Mouse (Mus musculus) erythroblast, adult 5-6 weeks (primary cell): ENCODE data around the gene Abcb10. TPM values are rescaled to one million over a fixed set of nuclear protein-coding genes. Genes with fewer than 3 reads are reported as not detected.
"Not testable (repeated sequence)": the region's sequence is repeated elsewhere in the genome, so short reads cannot be mapped to it uniquely, and the experiment has no call there.

Experiments used
- ATAC-seq: replicated peaks from 2 replicates; pipeline ENCODE4 v1.8.0; 2016; ENCODE audit warnings: moderate number of reproducible peaks, mild to moderate bottlenecking, moderate TSS enrichment, inconsistent platforms; ENCODE audit not compliant: poor library complexity, low FRiP score, severe bottlenecking
- total RNA-seq, 2 experiments: library from RNA; stranded (forward) in 1 of 2; stranded (reverse) in 1 of 2; fragments of 150-400 nt in 1 of 2; fragments of 200-764, 138-1000 nt in 1 of 2; gene quantifications; 2 replicates each; pipeline versions ENCODE4 v1.2.3 to v1.2.4; 2015 to 2017; ENCODE audit warnings: low replicate concordance in 2 of 2

Gene Abcb10
- total RNA-seq, 2 experiments from 2014 or later, result 323 to 448 TPM

GRCm38 (mm10) chr8:123988605-123989038, 5.7 kb upstream of the Abcb10 start:
- ATAC-seq, result peak; percentile 85

GRCm38 (mm10) chr8:123982291-123982793, 580 bp downstream of the Abcb10 start:
- ATAC-seq, result no peak

- no peak for ATAC-seq
Measured at GRCm38 (mm10) chr8:123981674-123982073, 1.2 kb downstream of the Abcb10 start.

DNA sequence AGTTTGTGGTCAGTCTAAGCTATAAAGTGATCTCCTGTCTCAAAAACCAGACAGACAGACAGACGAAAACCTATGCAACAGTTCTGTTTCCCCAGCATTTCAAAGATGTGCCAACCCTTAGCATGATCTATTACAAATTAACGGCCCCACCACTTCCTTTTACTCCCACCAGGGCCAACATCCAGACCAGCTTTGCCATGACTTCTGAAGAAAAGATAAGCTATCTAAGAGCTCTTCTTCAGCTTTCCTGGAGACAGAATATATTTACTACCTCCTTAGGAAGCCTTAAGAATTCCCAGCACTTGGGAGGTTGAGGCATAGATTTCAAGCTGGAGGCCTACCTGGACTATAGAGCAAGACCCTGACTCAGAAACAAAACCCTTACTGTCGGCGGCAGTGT, 2.7 kb downstream of the Abcb10 start:
- ATAC-seq, result no peak

DNA sequence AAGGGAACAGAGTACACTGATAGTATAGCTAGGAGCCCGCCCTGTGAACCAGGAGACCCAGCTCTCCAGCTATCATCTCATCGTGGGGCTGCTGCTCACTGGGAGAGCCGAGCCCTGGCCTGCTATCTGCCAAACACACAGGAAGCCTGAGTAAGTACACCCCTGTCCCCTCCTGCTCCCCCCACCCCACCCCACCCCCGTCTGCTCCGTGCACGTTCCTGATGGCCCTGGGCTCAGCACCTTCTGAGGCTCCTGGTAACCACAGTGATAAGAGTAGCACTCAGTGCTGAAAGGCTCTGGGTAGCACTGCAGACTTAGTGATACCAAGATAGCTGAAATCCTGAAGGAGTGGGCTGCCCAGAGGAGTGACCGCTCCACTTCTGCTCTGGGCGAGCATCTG, 4.0 kb downstream of the Abcb10 start:
- peak; percentile 65 for ATAC-seq

DNA sequence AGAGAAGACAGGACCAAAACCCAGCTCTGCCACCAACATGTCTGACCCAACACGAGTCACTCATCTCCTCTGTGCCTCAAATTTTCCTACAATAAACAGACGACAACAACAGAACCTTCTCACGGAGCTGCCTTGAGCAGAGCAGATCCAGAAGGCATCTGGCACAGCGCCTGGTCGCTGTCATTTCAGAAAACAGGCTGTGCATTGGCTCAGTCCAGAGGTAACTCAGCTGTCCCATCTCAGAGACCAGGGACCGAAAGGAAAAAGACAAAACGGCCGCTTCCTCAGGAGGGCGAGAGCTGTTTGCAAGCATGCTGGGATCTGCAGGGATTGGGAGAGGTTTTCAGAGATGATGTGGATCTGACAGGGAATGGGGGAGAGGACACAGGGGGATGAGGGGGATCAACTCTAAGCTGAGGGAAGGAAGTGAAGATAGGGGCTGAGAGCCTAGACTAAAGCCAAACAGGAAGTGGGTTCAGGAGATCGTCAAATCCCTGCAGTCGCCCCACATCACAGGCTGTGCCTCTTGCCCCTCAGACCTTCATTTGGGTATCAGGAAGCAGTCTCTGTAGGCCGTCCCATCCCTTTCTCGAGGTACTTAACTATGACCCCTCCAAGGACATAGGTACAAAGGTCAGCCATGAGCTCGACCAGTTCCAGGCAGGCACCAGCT, 4.6 kb downstream of the Abcb10 start:
- ATAC-seq, result no peak

DNA sequence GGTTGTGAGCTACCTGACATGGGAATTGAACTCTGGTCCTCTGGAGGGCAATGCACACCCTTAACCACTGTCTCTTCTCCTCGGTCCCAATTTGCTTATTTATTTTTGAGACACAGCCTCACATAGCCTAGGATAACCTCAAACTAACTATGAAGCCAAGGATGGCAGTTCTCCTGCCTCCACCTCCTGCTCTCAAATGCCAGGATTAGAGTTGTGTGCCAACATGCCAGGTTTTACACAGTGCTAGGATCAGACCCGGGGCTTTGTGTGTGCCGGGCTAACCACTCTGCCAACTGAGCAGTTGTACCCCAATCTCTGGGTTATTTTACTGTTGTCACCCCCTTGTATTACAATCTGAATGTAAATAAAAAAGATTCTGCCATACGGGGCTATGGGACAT, 5.4 kb downstream of the Abcb10 start:
- no peak for ATAC-seq

GRCm38 (mm10) chr8:123973495-123973894, 9.4 kb downstream of the Abcb10 start:
- ATAC-seq, result no peak

GRCm38 (mm10) chr8:123966896-123967295, 16.0 kb downstream of the Abcb10 start:
- ATAC-seq, result no peak

DNA sequence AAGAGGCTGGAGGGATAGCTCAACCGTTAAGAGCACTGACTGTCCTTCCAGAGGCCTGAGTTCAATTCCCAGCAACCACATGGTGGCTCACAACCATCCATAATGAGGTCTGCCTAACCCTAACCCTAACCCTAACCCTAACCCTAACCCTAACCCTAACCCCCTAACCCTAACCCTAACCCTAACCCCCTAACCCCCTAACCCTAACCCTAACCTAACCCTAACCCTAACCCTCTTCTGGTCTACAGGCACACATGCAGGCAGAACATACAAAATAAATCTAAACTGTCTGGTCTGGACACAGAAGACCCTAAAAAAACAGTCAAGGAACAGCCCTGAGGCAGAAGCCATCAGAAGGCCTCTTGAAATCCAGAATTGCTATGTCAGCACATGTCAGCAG, 21.6 kb downstream of the Abcb10 start:
- ATAC-seq, result no peak

DNA sequence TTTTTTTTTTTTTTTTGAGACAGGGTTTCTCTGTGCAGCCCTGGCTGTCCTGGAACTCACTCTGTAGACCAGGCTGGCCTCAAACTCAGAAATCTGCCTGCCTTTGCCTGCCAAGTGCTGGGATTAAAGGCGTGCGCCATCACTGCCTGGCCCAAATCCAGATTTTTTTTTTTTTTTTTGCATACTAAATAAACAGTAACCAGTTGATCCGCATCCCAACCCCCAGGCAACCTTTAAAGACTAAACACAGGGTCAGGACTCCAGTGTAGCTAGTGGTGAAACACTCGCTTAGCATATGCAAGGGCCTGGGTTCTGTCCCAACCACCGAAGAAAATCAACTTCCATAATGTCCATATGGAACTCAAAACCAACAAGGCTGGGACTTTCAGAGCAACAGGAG, 22.4 kb downstream of the Abcb10 start:
- not testable (repeated sequence) for ATAC-seq

DNA sequence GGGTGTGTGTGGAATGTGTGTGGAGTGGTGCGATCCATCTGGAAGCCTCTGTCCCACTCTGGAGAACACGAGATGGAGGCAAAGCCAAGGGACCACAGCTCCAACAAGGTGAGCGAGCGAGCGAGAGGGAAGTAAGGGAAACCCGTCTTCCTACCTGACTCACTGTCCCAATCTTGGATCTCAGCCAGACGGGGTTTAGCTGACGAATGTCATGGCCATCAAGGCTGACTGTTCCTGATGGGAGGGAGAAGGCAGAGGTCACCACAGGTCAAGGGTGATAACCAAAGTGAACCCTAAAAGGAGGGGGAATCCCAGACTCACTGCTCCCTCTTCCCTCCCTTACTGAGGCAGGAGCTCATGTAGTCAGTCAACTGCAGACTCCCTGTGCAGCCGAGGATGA, 22.9 kb downstream of the Abcb10 start:
- ATAC-seq, result no peak

- no peak for ATAC-seq
Measured at GRCm38 (mm10) chr8:123959473-123959872, 23.4 kb downstream of the Abcb10 start.

DNA sequence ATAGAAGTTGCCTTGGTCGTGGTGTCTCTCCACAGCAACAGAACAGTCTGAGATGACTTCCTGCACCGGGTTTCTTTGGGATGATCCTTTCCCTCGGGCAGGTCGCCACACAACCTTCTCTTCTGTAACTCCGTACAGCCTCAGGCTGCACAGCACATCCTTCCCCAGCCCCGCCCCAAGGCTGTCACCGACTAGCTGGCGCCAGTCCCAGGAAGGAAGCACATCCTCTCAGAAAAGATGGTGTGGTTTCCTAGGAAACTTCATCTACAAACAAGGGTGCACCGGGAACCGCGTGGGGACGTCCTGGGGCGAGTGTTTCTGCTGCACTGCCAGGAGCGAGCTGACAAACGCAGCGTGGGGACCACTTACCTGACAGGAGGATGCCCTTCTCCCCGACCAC, 24.8 kb downstream of the Abcb10 start:
- ATAC-seq, result no peak

GRCm38 (mm10) chr8:123954246-123954645, 28.7 kb downstream of the Abcb10 start:
- no peak for ATAC-seq

GRCm38 (mm10) chr8:123953686-123954085, 29.2 kb downstream of the Abcb10 start:
- no peak for ATAC-seq

- ATAC-seq, result peak; percentile 60
Measured at GRCm38 (mm10) chr8:123950077-123950802, 32.7 kb downstream of the Abcb10 start.

DNA sequence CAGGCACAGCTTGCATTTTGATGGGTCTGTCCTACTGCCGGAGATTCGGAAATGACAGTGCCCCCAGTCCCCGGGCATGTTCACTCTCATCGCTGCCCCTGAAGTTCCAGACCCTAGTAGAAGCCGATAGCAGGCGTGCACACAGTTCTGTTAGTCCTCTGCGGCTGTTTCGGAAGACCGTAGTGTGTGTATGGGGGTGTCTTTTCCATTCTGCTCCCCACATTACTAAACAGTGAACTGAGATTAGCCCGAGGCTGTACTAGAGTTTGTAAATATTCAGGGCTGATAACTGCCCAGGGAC, 33.3 kb downstream of the Abcb10 start:
- ATAC-seq, result peak; percentile 38

DNA sequence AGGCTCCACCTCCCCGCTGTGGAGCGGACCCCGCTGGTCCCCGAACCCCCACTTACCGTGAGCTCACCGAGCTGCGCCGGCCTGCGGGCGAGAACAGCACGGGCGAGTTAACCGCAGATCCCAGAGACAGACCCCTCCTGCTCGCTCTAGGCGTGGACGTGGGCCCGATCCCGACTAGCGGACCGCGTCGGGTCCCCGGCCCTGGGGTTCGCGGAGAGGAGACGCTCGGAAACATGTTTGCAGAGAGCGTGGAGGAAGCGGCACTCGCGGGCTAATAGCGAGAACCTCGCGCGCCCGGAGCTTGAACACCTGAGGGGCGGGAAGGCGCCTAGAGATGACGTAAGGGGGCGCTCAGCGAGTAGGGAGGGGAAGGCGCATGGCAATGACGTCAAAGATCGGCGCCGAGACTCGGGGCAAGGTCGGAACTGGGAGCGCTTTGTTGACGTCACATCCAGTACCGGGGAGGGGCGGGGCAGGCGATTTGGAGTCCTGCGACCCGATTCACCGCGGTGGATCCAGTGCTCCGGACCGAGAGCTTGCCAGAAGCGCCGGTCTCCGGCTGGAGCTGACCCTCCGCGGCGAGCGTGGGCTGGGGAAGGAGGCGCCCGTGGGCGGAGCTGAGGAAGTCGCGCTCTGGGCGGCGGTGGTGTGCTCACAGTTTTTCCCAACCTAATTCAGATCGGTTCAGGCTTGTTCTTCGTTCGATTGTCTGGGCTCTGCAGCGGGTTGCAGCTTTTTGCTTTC, 33.8 kb downstream of the Abcb10 start, which contains the start of gene Nup133:
TSS of gene Nup133 (minus strand) at position 324 of the 744 bp plus-strand sequence.
- ATAC-seq, result peak; percentile 73

DNA sequence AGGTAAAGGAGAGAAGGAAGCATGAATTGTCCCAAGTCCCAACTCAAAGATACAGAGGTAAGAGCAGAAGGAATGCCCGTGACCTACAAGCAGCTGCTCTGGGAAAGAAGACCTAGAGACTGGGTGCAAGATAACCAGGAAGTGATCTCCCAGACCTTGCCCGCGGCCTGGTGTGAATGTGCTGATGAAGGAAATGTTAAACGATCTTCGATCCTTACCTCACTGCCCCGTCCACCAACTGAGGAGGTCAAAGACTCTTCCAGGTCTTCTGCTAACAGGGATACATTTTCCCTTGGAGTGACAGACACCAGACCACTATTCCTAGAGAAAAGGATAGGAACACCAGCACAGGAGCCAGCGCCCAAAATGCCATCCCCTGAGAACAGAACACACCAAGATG, 53.9 kb downstream of the Abcb10 start:
- ATAC-seq, result no peak

DNA sequence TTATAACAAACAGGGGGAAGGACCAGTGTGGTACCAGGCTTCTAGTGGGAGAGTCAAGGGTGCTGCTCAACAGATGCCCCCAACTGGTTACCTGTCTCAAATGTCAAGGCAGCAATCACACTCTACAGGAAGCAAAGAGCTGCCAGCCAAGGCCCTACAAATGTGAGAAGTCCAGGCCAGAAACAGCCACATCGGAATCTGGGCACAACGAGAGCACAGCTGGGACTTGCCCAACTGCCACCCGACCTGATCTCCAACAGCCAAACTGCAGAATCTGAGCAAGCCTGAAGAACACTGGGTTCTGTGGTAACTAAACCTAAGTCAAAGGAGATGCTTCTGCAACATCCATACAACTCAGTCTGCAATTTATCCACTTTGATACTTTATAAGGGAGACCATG, 57.3 kb downstream of the Abcb10 start:
- no peak for ATAC-seq
